Mouse (Mus musculus) ES-Bruce4 (cell line): Measurements from ENCODE around the gene Rarg.

Experiments
- CTCF ChIP-seq: IDR thresholded peaks from one replicate; pipeline ENCODE4 v1.8.1; 2011; ENCODE audit warnings: low read depth, low read length
- EP300 ChIP-seq: IDR thresholded peaks from 2 replicates; pipeline ENCODE4 v1.6.1; 2011; ENCODE audit warnings: low read depth, low read length; ENCODE audit not compliant: insufficient read depth
- POLR2A ChIP-seq: IDR thresholded peaks from one replicate; pipeline ENCODE4 v1.8.1; 2011; ENCODE audit warnings: low read length; ENCODE audit not compliant: insufficient read depth

DNA sequence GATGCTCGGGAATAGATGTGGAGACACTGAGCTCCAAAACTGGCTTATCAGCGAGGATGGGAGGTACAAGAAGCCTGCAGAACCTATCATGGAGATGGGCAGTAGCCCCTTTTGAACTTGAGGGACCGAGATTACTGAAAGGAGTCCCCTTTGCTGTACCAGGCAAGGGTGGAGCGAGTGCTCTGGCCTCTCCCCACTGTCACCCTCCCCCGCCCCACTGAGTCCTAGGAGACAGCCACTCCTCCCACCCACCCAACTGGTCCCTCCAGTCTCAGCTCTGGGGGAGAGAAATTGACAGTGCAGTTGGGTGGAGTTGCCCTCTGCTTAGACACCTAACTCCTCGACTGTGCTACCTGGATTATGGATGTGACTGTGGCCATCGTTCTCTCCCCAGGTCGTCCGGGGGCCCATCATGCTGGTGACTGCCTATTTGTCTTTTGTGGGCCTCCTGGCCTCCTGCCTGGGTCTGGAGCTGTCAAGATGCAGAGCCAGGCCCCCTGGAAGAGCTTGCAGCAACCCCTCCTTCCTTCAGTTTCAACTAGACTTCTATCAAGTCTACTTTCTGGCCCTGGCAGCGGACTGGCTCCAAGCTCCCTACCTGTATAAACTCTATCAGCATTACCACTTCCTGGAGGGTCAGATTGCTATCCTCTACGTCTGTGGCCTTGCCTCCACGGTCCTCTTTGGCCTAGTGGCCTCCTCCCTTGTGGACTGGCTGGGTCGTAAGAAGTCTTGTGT lies 22.6 kb upstream of the Rarg start:
- TF ChIP-seq CTCF (no peak), POLR2A (no peak), EP300 (no peak)
